Mouse (Mus musculus): Measurements from ENCODE around the gene Th. TPM values are rescaled to one million over a fixed set of nuclear protein-coding genes. Genes with fewer than 3 reads are reported as not detected.
A peak's percentile ranks its signal among the peaks of the same experiment; 100 is the strongest.

The Th gene
- polyA plus RNA-seq, 1 experiment from 2014 or later = 0.32 TPM

DNA sequence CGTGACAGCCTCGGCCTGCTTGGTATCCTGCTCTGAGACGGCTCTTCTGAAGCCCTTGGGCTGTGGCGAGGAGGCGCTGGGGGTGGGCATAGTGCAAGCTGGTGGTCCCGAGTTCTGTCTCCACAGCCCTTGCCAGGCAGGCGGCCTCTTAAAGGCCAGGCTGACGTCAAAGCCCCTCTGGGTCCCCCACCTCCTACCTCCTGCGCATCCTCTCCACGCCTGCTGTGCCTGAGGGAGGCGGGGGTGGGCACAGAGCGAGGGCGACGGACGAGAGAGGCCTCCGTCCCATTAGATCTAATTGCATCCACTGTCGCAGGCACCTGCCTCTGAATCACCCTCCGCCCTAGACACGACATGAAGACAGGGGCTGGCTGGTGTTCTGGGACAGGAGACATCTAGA, 31.1 kb downstream of the Th start:
- H3K27me3 ChIP-seq = peaks cover 26% of the 10 kb centered on the region
- no peak overlapping the region for H3K4me2 ChIP-seq
- no peaks in the 10 kb centered on the region for H3K9me3 ChIP-seq
- 48% methylated on average over 19 of the region's 19 CpGs for WGBS
- ATAC-seq (ENCODE audit: insufficient number of reproducible peaks, insufficient read depth, low FRiP score, low TSS enrichment, low read depth) = no peak
- peaks cover 23% of the 10 kb centered on the region for H3K4me1 ChIP-seq
- H3K4me3 ChIP-seq = no peak overlapping the region
- H3K27ac ChIP-seq = no peak overlapping the region
- no peaks in the 10 kb centered on the region for H3K36me3 ChIP-seq
- H3K9ac ChIP-seq = no peak overlapping the region

GRCm38 (mm10) chr7:142897471-142897870, 33.5 kb downstream of the Th start:
- WGBS = 62% methylated on average over 1 of the region's 1 CpGs
- Histone ChIP-seq H3K9ac (no peak overlapping the region), H3K27ac (no peak overlapping the region), H3K4me3 (no peak overlapping the region), H3K27me3 (peaks cover 26% of the 10 kb centered on the region), H3K4me2 (no peak overlapping the region), H3K4me1 (peaks cover 22% of the 10 kb centered on the region), H3K9me3 (no peaks in the 10 kb centered on the region), H3K36me3 (no peaks in the 10 kb centered on the region)
- ATAC-seq (ENCODE audit: insufficient number of reproducible peaks, insufficient read depth, low FRiP score, low TSS enrichment, low read depth) = no peak

GRCm38 (mm10) chr7:142895901-142896665, 34.8 kb downstream of the Th start:
- Histone ChIP-seq H3K4me1 (peaks cover 13% of the 10 kb centered on the region), H3K9me3 (no peaks in the 10 kb centered on the region), H3K27ac (no peak overlapping the region), H3K9ac (no peak overlapping the region), H3K4me3 (no peak overlapping the region), H3K27me3 (peaks cover 26% of the 10 kb centered on the region), H3K4me2 (no peak overlapping the region), H3K36me3 (no peaks in the 10 kb centered on the region)
- ATAC-seq (ENCODE audit: insufficient number of reproducible peaks, insufficient read depth, low FRiP score, low TSS enrichment, low read depth) = no peak
- WGBS = 69% methylated on average over 10 of the region's 10 CpGs

DNA sequence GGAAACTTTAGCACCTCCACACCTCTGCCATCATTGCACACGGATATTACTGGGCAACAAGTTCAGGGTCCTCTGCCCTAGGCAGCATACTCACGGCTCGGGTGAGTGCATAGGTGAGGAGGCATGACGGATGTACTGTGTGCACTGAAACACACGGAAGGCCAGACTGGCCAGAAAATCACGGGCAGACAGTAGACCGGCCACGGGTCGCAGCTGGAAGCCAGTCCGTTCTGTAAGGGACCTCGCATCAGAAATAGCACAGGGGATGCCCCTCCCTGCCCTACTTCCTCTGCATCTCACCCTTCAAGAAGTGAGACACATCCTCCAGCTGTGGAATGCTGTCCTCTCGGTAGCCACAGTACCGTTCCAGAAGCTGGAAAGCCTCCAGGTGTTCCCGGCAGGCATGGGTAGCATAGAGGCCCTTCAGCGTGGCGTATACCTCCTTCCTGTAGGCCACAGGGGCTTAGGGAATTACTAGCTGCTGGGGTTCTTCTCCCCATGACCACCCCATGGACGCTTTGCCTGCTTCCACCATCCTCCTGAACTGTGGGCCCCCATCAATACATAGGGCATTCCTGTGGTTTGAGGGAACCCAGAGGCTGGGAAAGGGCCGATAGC, 35.6 kb downstream of the Th start:
- no peaks in the 10 kb centered on the region for H3K36me3 ChIP-seq
- H3K4me2 ChIP-seq = no peak overlapping the region
- peaks cover 26% of the 10 kb centered on the region for H3K27me3 ChIP-seq
- H3K4me1 ChIP-seq = peaks cover 9% of the 10 kb centered on the region; the same call in 1 of the 2 replicates
- H3K9me3 ChIP-seq = no peaks in the 10 kb centered on the region
- whole genome bisulfite sequencing = 75% methylated on average over 18 of the region's 18 CpGs
- no peak overlapping the region for H3K4me3 ChIP-seq
- no peak overlapping the region for H3K27ac ChIP-seq
- H3K9ac ChIP-seq = no peak overlapping the region
- ATAC-seq (ENCODE audit: insufficient number of reproducible peaks, insufficient read depth, low FRiP score, low TSS enrichment, low read depth) = no peak

GRCm38 (mm10) chr7:142894669-142895068, 36.3 kb downstream of the Th start:
- 6% methylated on average over 3 of the region's 3 CpGs for WGBS
- no peaks in the 10 kb centered on the region for H3K9me3 ChIP-seq
- ATAC-seq (ENCODE audit: insufficient number of reproducible peaks, insufficient read depth, low FRiP score, low TSS enrichment, low read depth) = no peak

DNA sequence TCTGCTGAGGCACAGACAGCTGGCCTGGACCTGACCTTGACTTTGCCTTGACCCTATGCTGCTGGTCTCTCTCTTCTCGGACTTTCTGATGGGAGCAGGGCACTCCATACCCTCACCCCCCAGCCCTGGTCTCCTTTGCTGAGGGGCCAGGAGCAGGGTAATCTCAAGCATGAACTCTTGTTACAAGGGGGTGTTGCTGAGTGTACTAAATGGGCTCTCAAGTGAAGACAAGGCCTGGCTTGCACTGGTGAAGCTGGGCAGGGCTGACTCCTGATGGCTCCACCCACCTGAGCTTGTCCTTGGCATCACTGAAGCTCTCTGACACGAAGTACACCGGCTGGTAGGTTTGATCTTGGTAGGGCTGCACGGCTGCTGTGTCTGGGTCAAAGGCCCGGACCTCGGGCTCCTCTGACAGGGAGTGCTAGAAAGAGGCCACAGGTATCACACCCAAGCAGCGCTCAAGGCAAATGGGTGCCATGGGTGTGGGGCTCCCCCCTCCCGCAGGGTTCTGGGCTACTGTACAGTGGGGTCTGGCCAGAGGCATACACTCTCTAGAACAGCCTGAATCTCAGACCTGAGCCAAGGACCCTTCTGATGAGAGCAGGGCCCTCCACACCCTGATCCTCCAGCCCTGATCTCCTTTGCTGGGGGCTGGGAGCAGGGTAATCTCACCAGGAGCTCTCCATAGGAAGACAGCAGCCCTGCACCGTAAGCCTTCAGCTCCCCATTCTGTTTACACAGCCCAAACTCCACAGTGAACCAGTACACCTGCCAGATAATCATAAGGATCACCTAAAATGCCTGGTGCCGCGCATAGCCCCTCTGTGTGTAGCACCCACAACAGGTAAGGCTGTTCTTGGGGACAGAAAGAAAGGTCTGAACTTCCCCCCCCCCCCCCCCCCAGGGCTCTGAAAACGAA, 36.9 kb downstream of the Th start:
- Histone ChIP-seq H3K4me1 (peaks cover 9% of the 10 kb centered on the region; the same call in 1 of the 2 replicates), H3K27me3 (peaks cover 19% of the 10 kb centered on the region), H3K27ac (no peak overlapping the region), H3K36me3 (no peaks in the 10 kb centered on the region), H3K9me3 (no peaks in the 10 kb centered on the region), H3K9ac (no peak overlapping the region), H3K4me3 (no peak overlapping the region), H3K4me2 (peak overlapping the region; percentile 14; the same call in 1 of the 2 replicates)
- 59% methylated on average over 12 of the region's 12 CpGs for WGBS
- no peak for ATAC-seq (ENCODE audit: insufficient number of reproducible peaks, insufficient read depth, low FRiP score, low TSS enrichment, low read depth)

More at GRCm38 (mm10) chr7:142894669-142895068, 36.3 kb downstream of the Th start:
- H3K36me3 ChIP-seq = no peaks in the 10 kb centered on the region
- peaks cover 9% of the 10 kb centered on the region; the same call in 1 of the 2 replicates for H3K4me1 ChIP-seq
- H3K4me2 ChIP-seq = peak overlapping the region; percentile 14; the same call in 1 of the 2 replicates
- peaks cover 21% of the 10 kb centered on the region for H3K27me3 ChIP-seq
- no peak overlapping the region for H3K27ac ChIP-seq
- H3K4me3 ChIP-seq = no peak overlapping the region
- no peak overlapping the region for H3K9ac ChIP-seq

DNA sequence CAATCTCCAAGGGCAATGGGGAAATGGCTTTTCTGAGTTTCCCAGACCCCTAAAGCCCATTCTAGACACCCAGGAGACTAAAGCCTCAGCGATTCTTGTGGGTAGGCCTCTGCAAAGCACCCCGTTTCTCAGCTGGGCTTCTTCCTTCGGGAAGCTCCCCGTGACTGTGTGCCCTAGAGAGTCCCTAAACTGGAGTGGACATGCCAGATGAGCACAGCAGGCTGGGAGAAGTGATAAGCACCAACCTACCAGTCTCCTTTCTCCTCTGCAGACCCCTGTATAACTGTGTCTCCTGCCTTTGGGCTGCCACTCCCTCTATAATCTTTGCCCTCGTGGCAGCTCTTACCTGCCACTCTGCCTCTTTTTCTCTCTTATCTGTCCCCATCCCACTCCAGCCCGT, 37.6 kb downstream of the Th start:
- no peak overlapping the region for H3K27ac ChIP-seq
- no peak overlapping the region for H3K4me3 ChIP-seq
- peaks cover 9% of the 10 kb centered on the region; the same call in 1 of the 2 replicates for H3K4me1 ChIP-seq
- no peaks in the 10 kb centered on the region for H3K9me3 ChIP-seq
- H3K9ac ChIP-seq = no peak overlapping the region
- peaks cover 13% of the 10 kb centered on the region for H3K27me3 ChIP-seq
- no peak for ATAC-seq (ENCODE audit: insufficient number of reproducible peaks, insufficient read depth, low FRiP score, low TSS enrichment, low read depth)
- no peaks in the 10 kb centered on the region for H3K36me3 ChIP-seq
- 80% methylated on average over 6 of the region's 6 CpGs for WGBS
- H3K4me2 ChIP-seq = no peak overlapping the region

DNA sequence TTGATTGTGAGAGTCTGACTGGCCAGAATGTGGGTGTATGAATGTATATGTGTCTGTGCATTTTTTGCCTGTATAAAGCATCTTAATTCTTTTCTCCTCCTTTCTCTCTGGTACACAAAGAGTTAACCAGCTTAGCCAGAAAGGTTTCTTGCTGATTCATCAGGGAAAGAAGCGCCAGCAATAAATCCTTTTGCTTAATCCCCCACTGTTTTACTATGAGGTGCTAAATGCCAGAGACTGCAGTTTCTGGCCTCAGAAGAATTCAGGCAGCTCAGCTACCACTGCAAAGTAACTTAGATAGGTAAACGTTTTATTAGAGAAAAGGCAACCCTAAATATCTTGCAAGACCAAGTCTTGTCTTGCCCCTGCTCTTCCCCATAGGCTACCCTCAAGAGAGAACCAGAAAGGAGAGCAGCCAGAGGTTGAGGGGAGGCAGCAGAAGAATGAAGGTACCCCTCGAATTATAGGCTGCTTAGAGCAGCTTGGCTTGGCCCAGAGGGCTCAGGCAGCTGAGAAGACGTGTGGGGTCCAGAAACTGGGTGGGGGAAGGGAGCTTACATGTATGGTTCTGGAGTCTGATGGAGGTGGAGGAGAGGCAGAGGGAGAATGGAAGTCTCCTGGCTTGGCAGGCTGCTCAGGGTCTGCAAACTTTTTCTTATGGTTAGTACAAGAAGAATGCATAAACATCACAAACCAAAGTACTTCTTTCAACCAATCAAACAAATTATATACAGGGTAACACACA, 61.3 kb downstream of the Th start:
- no peaks in the 10 kb centered on the region for H3K36me3 ChIP-seq
- H3K9me3 ChIP-seq = no peaks in the 10 kb centered on the region
- H3K27me3 ChIP-seq = no peaks in the 10 kb centered on the region
- no peaks in the 10 kb centered on the region for H3K4me1 ChIP-seq
- ATAC-seq (ENCODE audit: insufficient number of reproducible peaks, insufficient read depth, low FRiP score, low TSS enrichment, low read depth) = no peak
- H3K4me3 ChIP-seq = no peak overlapping the region
- no peak overlapping the region for H3K4me2 ChIP-seq
- H3K9ac ChIP-seq = no peak overlapping the region
- no peak overlapping the region for H3K27ac ChIP-seq
- 6% methylated on average over 4 of the region's 4 CpGs for WGBS

- ATAC-seq (ENCODE audit: insufficient number of reproducible peaks, insufficient read depth, low FRiP score, low TSS enrichment, low read depth) = no peak
- H3K4me3 ChIP-seq = no peak overlapping the region
- H3K36me3 ChIP-seq = no peaks in the 10 kb centered on the region
- 16% methylated on average over 6 of the region's 6 CpGs for WGBS
- no peaks in the 10 kb centered on the region for H3K4me1 ChIP-seq
- no peaks in the 10 kb centered on the region for H3K9me3 ChIP-seq
- H3K27ac ChIP-seq = no peak overlapping the region
- H3K27me3 ChIP-seq = no peaks in the 10 kb centered on the region
- no peak overlapping the region for H3K4me2 ChIP-seq
- no peak overlapping the region for H3K9ac ChIP-seq
Observed at GRCm38 (mm10) chr7:142850681-142851080, 80.2 kb downstream of the Th start.
